Mouse (Mus musculus) urinary bladder, postnatal 25 days (tissue): ENCODE data around the gene Phf6.
"Not testable (repeated sequence)": the region's sequence is repeated elsewhere in the genome, so short reads cannot be mapped to it uniquely, and the experiment has no call there.

Source experiments
- DNase-seq: peaks from one replicate; pipeline ENCODE4 v3.0.0; 2022; ENCODE audit warnings: low spot score

Phf6 gene

GRCm38 (mm10) chrX:52911587-52912371 lies at the start of gene Phf6:
Gene Phf6, plus strand, starts transcription at chrX:52912266.
- peak; percentile 76 for DNase-seq

GRCm38 (mm10) chrX:52864126-52864525 lies 47.9 kb upstream of the Phf6 start:
- no peak for DNase-seq

GRCm38 (mm10) chrX:52898486-52898885 lies 13.6 kb upstream of the Phf6 start:
- DNase-seq: not testable (repeated sequence)

- DNase-seq: no peak
Observed at GRCm38 (mm10) chrX:52912372-52912728, 284 bp downstream of the Phf6 start.

- no peak for DNase-seq
Observed at GRCm38 (mm10) chrX:52912826-52913701, 998 bp downstream of the Phf6 start.

- no peak for DNase-seq
Observed at GRCm38 (mm10) chrX:52913856-52914255, 1.8 kb downstream of the Phf6 start.

- no peak for DNase-seq
Observed at GRCm38 (mm10) chrX:52914705-52915104, 2.6 kb downstream of the Phf6 start.

GRCm38 (mm10) chrX:52916516-52916915 lies 4.5 kb downstream of the Phf6 start:
- DNase-seq: no peak

GRCm38 (mm10) chrX:52926726-52927125 lies 14.7 kb downstream of the Phf6 start:
- no peak for DNase-seq

- peak; percentile 16 for DNase-seq
Observed at GRCm38 (mm10) chrX:52928883-52929282, 16.8 kb downstream of the Phf6 start.

GRCm38 (mm10) chrX:52929779-52930178 lies 17.7 kb downstream of the Phf6 start:
- DNase-seq: no peak

- no peak for DNase-seq
Observed at GRCm38 (mm10) chrX:52930191-52930590, 18.1 kb downstream of the Phf6 start.

- DNase-seq: no peak
Observed at GRCm38 (mm10) chrX:52932161-52932560, 20.1 kb downstream of the Phf6 start.

- DNase-seq: no peak
Observed at GRCm38 (mm10) chrX:52934496-52934895, 22.4 kb downstream of the Phf6 start.

GRCm38 (mm10) chrX:52945509-52945908 lies 33.4 kb downstream of the Phf6 start:
- no peak for DNase-seq

- no peak for DNase-seq
Observed at GRCm38 (mm10) chrX:52949713-52950112, 37.6 kb downstream of the Phf6 start.

- DNase-seq: no peak
Observed at GRCm38 (mm10) chrX:52956942-52957341, 44.9 kb downstream of the Phf6 start.

GRCm38 (mm10) chrX:52961559-52962110 lies 49.6 kb downstream of the Phf6 start:
- no peak for DNase-seq

- no peak for DNase-seq
Observed at GRCm38 (mm10) chrX:52965149-52965548, 53.1 kb downstream of the Phf6 start.

GRCm38 (mm10) chrX:52971211-52972006 lies 59.3 kb downstream of the Phf6 start:
- no peak for DNase-seq

GRCm38 (mm10) chrX:52972129-52972528 lies 60.1 kb downstream of the Phf6 start:
- no peak for DNase-seq

- DNase-seq: no peak
Observed at GRCm38 (mm10) chrX:52972680-52973079, 60.6 kb downstream of the Phf6 start.
